Mouse (Mus musculus) T-helper 1 cell (primary cell): ENCODE results near the gene Epop.

ENCODE experiments used
- in situ Hi-C: fragments of 300-600 bp; cut with MboI, MseI; formaldehyde crosslinking; loops from one replicate; pipeline ENCODE4 v1.15.1; 2025; ENCODE audit warnings: high pct_unique_total_duplicates

The Epop gene

GRCm38 (mm10) chr11:97628568-97629518 lies 659 bp downstream of the Epop start:
- in situ Hi-C loops, result loop anchor here (5.0 kb wide), 2 partner anchors 97 to 142 kb away; no protein-coding TSS in a partner anchor

GRCm38 (mm10) chr11:97628303-97628567 lies 1.3 kb downstream of the Epop start:
- in situ Hi-C loops, result loop anchor here (5.0 kb wide), 2 partner anchors 96 to 141 kb away; no protein-coding TSS in a partner anchor

- in situ Hi-C loops, result loop anchor here (5.0 kb wide), 2 partner anchors 95 to 140 kb away; no protein-coding TSS in a partner anchor
Observed at GRCm38 (mm10) chr11:97627556-97628302, 1.8 kb downstream of the Epop start.

- in situ Hi-C loops, result loop anchor here (5.0 kb wide), 2 partner anchors 95 to 140 kb away; no protein-coding TSS in a partner anchor
Observed at GRCm38 (mm10) chr11:97626850-97627249, 2.7 kb downstream of the Epop start.

- in situ Hi-C loops, result loop anchor here (5.0 kb wide), 2 partner anchors 94 to 139 kb away; no protein-coding TSS in a partner anchor
Observed at GRCm38 (mm10) chr11:97626431-97626830, 3.1 kb downstream of the Epop start.

- in situ Hi-C loops, result loop anchor here (5.0 kb wide), 2 partner anchors 93 to 138 kb away; no protein-coding TSS in a partner anchor
Observed at GRCm38 (mm10) chr11:97625551-97625950, 4.0 kb downstream of the Epop start.

GRCm38 (mm10) chr11:97623166-97623565 lies 6.3 kb downstream of the Epop start:
- in situ Hi-C loops, result no loop called here

- in situ Hi-C loops, result no loop called here
Observed at GRCm38 (mm10) chr11:97622440-97622839, 7.1 kb downstream of the Epop start.

- in situ Hi-C loops, result no loop called here
Observed at GRCm38 (mm10) chr11:97619391-97619795, 10.1 kb downstream of the Epop start.

GRCm38 (mm10) chr11:97618368-97618767 lies 11.1 kb downstream of the Epop start:
- in situ Hi-C loops, result no loop called here

- in situ Hi-C loops, result no loop called here
Observed at GRCm38 (mm10) chr11:97615276-97615675, 14.2 kb downstream of the Epop start.

GRCm38 (mm10) chr11:97611076-97611475 lies 18.4 kb downstream of the Epop start:
- in situ Hi-C loops, result no loop called here

GRCm38 (mm10) chr11:97609743-97610142 lies 19.8 kb downstream of the Epop start:
- in situ Hi-C loops, result no loop called here

- in situ Hi-C loops, result no loop called here
Observed at GRCm38 (mm10) chr11:97608933-97609332, 20.6 kb downstream of the Epop start.

- in situ Hi-C loops, result no loop called here
Observed at GRCm38 (mm10) chr11:97607056-97607725, 22.3 kb downstream of the Epop start.

- in situ Hi-C loops, result no loop called here
Observed at GRCm38 (mm10) chr11:97603891-97604290, 25.6 kb downstream of the Epop start.

- in situ Hi-C loops, result no loop called here
Observed at GRCm38 (mm10) chr11:97602223-97602622, 27.3 kb downstream of the Epop start.

GRCm38 (mm10) chr11:97599104-97599503 lies 30.4 kb downstream of the Epop start:
- in situ Hi-C loops, result no loop called here

GRCm38 (mm10) chr11:97597945-97598691 lies 31.4 kb downstream of the Epop start:
- in situ Hi-C loops, result no loop called here

- in situ Hi-C loops, result no loop called here
Observed at GRCm38 (mm10) chr11:97594136-97594535, 35.4 kb downstream of the Epop start.

GRCm38 (mm10) chr11:97591910-97592309 lies 37.6 kb downstream of the Epop start:
- in situ Hi-C loops, result no loop called here
